12 mouse cellular contexts compared by ENCODE assay signal in the genomic region with DNA sequence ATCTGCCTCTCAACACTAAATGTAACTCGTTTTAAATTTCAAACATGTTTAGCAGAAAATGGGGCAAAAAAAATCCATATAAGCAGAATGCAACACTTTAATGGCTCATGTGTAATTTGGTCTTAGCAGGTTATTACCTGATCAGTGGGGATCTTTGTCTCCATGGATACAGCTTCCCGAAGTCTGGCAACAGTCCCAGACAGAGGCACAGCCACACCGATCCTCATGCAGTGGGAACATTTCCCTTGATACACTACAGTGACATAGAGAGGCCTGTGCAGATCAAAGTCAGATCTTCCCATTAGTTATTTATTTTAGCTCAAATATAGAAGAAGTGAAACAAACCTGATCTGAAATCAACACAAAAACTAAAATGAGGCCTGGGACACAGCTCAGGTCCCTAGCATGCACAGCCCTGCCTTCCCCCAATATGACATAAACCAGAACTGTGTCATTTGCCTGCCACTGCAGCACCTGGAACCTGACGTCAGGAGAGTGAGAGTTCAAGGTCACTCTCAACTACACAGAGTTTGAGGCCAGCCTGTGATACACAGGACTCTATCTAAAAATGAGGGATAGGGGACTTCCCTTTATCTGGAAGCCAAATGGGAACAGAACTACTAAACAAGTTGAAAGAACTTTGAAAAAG. TPM values are rescaled to one million over a fixed set of nuclear protein-coding genes. Genes with fewer than 3 reads are reported as not detected.
A peak's percentile ranks its signal among the peaks of the same experiment; 100 is the strongest.
DNase-seq lines count a peak whose midpoint lies in the region; ATAC-seq lines count a peak whose summit lies in the region.
"Had no signal": no experiment of that assay in that cellular context is flagged by ENCODE, and none has a peak within 500 bp of the region (broad histone marks: within the 10 kb centered on the region; RNA-seq: fewer than 3 reads in every experiment).

No protein-coding gene starts in this region.

- peaks cover 15% of the 10 kb centered on the region for H3K36me3 ChIP-seq in midbrain, embryonic 13.5 days
- H3K36me3 ChIP-seq in midbrain, embryonic 11.5 days (ENCODE audit: control insufficient read depth, insufficient read depth, low read length), result no peaks in the 10 kb centered on the region

- DNase-seq in frontal cortex, postnatal 14 days (ENCODE audit: low spot score in 2 of 2), result no peak
- DNase-seq in midbrain, embryonic 11.5 days (ENCODE audit: low spot score, missing footprints), result no peak
- peak; percentile 46 for DNase-seq in cerebellum, adult 9-10 months
- DNase-seq in kidney, postnatal 4 days, result peak; percentile 4 to 10
- no peak for DNase-seq in urinary bladder, postnatal 10 days (ENCODE audit: low spot score)
- DNase-seq: gastrocnemius, postnatal 10 days; lung, postnatal 4 days had no signal

- H3K4me3 ChIP-seq in midbrain, embryonic 13.5 days (replicated peaks), result no peak overlapping the region
- H3K4me3 ChIP-seq in midbrain, embryonic 11.5 days (ENCODE audit: low read depth, low read length), result no peak overlapping the region
- H3K4me3 ChIP-seq: neural tube, embryonic 13.5 days had no signal

- H3K4me1 ChIP-seq in midbrain, embryonic 13.5 days (replicated peaks), result peaks cover 6% of the 10 kb centered on the region; the same call in 1 of the 2 replicates
- H3K4me1 ChIP-seq in midbrain, embryonic 11.5 days (ENCODE audit: control insufficient read depth, insufficient read depth, low read length), result no peaks in the 10 kb centered on the region

- H3K9ac ChIP-seq in midbrain, embryonic 13.5 days (replicated peaks), result no peak overlapping the region
- no peak overlapping the region for H3K9ac ChIP-seq in midbrain, embryonic 11.5 days (ENCODE audit: low read length)
- H3K9ac ChIP-seq: neural tube, embryonic 13.5 days had no signal

- 71% methylated on average over 4 of the region's 4 CpGs for WGBS in midbrain, embryonic 13.5 days
- 83% methylated on average over 4 of the region's 4 CpGs for WGBS in midbrain, embryonic 11.5 days

- H3K27ac ChIP-seq in midbrain, embryonic 13.5 days, result no peak overlapping the region
- no peak overlapping the region for H3K27ac ChIP-seq in midbrain, embryonic 11.5 days (ENCODE audit: low read depth, low read length)
- H3K27ac ChIP-seq: kidney, postnatal 0 days had no signal

- H3K27me3 ChIP-seq in midbrain, embryonic 13.5 days, result no peaks in the 10 kb centered on the region
- H3K27me3 ChIP-seq in midbrain, embryonic 11.5 days (ENCODE audit: control insufficient read depth, insufficient read depth, low read length), result no peaks in the 10 kb centered on the region
- H3K27me3 ChIP-seq: neural tube, embryonic 13.5 days had no signal

- no peak overlapping the region for H3K4me2 ChIP-seq in midbrain, embryonic 13.5 days (replicated peaks)
- H3K4me2 ChIP-seq in midbrain, embryonic 11.5 days, result no peak overlapping the region
- H3K4me2 ChIP-seq: neural tube, embryonic 13.5 days had no signal

- ATAC-seq in frontal cortex, adult (ENCODE audit: low TSS enrichment), result peak; percentile 62; the same call in 1 of the 2 replicates
- ATAC-seq in midbrain, embryonic 13.5 days, result 0 out of 2 replicates have a peak, but pooled peaks have one; percentile 66
- no peak for ATAC-seq in midbrain, embryonic 11.5 days (ENCODE audit: low FRiP score)
- ATAC-seq: activated CD4-positive, CD25-positive, alpha-beta regulatory T cell, adult 4 months had no signal

- H3K9me3 ChIP-seq in midbrain, embryonic 13.5 days, result no peaks in the 10 kb centered on the region
- no peaks in the 10 kb centered on the region for H3K9me3 ChIP-seq in midbrain, embryonic 11.5 days (ENCODE audit: control insufficient read depth, low read length)
- H3K9me3 ChIP-seq: neural tube, embryonic 13.5 days had no signal

RNA-seq across cellular contexts. Expression of a gene that starts 29.8 kb away (rescaled TPM):
- polyA plus RNA-seq in midbrain, embryonic 13.5 days (2015; fragmentation: Nextera tagmentation; extraction: Ambion mirVana), result 2.9 and 3.2 TPM in 2 replicates
- polyA plus RNA-seq in midbrain, embryonic 11.5 days (2014; fragmentation: Nextera tagmentation; extraction: Ambion mirVana), result 3.9 and 4.2 TPM in 2 replicates

RNA-seq across cellular contexts. Expression of a gene that starts 57.0 kb away (rescaled TPM):
- polyA plus RNA-seq in midbrain, embryonic 13.5 days (2015; fragmentation: Nextera tagmentation; extraction: Ambion mirVana), result not detected in 2 replicates
- not detected in 2 replicates for polyA plus RNA-seq in midbrain, embryonic 11.5 days (2014; fragmentation: Nextera tagmentation; extraction: Ambion mirVana)
- polyA plus RNA-seq: activated CD4-positive, CD25-positive, alpha-beta regulatory T cell, adult 4 months; neural tube, embryonic 13.5 days had no signal

Comparison
In these comparisons a context has a peak if more than half of its experiments do, and no peak if none do; other contexts are left out.
1. DNase-seq: peak in cerebellum, adult 9-10 months (single experiment) and kidney, postnatal 4 days (2 of 2); none in frontal cortex, postnatal 14 days (0 of 2), midbrain, embryonic 11.5 days (single experiment) and urinary bladder, postnatal 10 days (single experiment).